11 mouse cellular contexts compared by ENCODE assay signal in the genomic region with DNA sequence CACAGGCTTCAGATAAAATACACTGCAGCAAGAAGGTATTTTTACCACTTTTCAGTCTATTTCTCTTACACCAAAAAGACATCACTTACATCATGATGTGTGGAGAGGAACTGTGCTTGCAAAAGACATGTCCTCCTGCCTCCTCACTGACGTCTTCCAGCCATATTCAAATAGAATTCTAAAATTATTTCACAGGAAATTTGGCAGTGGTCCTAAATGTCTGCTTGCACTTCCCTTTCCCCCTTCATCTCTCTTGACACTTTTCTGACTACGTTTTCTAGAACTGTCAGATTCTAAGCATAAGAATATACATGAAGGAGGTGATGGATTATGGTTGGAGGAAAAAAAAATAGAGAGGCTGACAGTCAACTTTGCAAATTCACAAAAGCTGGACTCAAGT. TPM values are rescaled to one million over a fixed set of nuclear protein-coding genes. Genes with fewer than 3 reads are reported as not detected.
DNase-seq lines count a peak whose midpoint lies in the region; ATAC-seq lines count a peak whose summit lies in the region.
"Had no signal": no experiment of that assay in that cellular context is flagged by ENCODE, and none has a peak within 500 bp of the region (broad histone marks: within the 10 kb centered on the region; RNA-seq: fewer than 3 reads in every experiment).

No protein-coding gene starts in this region.

- peak; percentile 83 for ATAC-seq in frontal cortex, adult (ENCODE audit: low TSS enrichment)
- no peak for ATAC-seq in midbrain, embryonic 13.5 days
- ATAC-seq in hindbrain, embryonic 14.5 days (ENCODE audit: low FRiP score) = no peak

- no peak overlapping the region for H3K4me2 ChIP-seq in midbrain, embryonic 13.5 days (replicated peaks)
- H3K4me2 ChIP-seq in hindbrain, embryonic 14.5 days (replicated peaks) = no peak overlapping the region
- H3K4me2 ChIP-seq: liver, embryonic 15.5 days had no signal

- peaks cover 11% of the 10 kb centered on the region; the same call in 1 of the 2 replicates for H3K36me3 ChIP-seq in midbrain, embryonic 13.5 days
- H3K36me3 ChIP-seq in midbrain, embryonic 10.5 days = peaks cover 18% of the 10 kb centered on the region
- H3K36me3 ChIP-seq in hindbrain, embryonic 14.5 days (replicated peaks; ENCODE audit: control insufficient read depth, insufficient read depth) = peaks cover 9% of the 10 kb centered on the region; the same call in 1 of the 2 replicates
- H3K36me3 ChIP-seq: liver, embryonic 15.5 days had no signal

- WGBS in midbrain, embryonic 13.5 days = 36% methylated on average over 2 of the region's 2 CpGs
- 58% methylated on average over 2 of the region's 2 CpGs for WGBS in midbrain, embryonic 10.5 days
- WGBS in hindbrain, embryonic 14.5 days = 24% methylated on average over 2 of the region's 2 CpGs

- peaks cover 67% of the 10 kb centered on the region for H3K4me1 ChIP-seq in midbrain, embryonic 13.5 days (replicated peaks)
- peaks cover 69% of the 10 kb centered on the region for H3K4me1 ChIP-seq in midbrain, embryonic 10.5 days
- peaks cover 51% of the 10 kb centered on the region for H3K4me1 ChIP-seq in hindbrain, embryonic 14.5 days (replicated peaks; ENCODE audit: control insufficient read depth, insufficient read depth, low read length)
- H3K4me1 ChIP-seq: liver, embryonic 15.5 days had no signal

- DNase-seq in frontal cortex, postnatal 10 days (ENCODE audit: low spot score in 2 of 2) = no peak
- no peak for DNase-seq in midbrain, embryonic 10.5 days (ENCODE audit: low spot score)
- no peak for DNase-seq in hindbrain, embryonic 14.5 days (ENCODE audit: low spot score)
- no peak for DNase-seq in urinary bladder, adult 18-20 months (ENCODE audit: low spot score in 2 of 2)
- no peak for DNase-seq in right cerebral cortex, postnatal 25 days
- DNase-seq in right cerebral cortex, postnatal 14 days = no peak
- DNase-seq: adrenal gland, postnatal 36 days; cerebellum, adult 8-10 months had no signal

- H3K27ac ChIP-seq in midbrain, embryonic 13.5 days = peak overlapping the region; percentile 58
- no peak overlapping the region for H3K27ac ChIP-seq in midbrain, embryonic 10.5 days (replicated peaks)
- peak overlapping the region; percentile 58 for H3K27ac ChIP-seq in hindbrain, embryonic 14.5 days
- H3K27ac ChIP-seq: liver, embryonic 15.5 days had no signal

- no peak overlapping the region for H3K4me3 ChIP-seq in midbrain, embryonic 13.5 days (replicated peaks)
- H3K4me3 ChIP-seq in midbrain, embryonic 10.5 days = no peak overlapping the region
- no peak overlapping the region for H3K4me3 ChIP-seq in hindbrain, embryonic 14.5 days (replicated peaks; ENCODE audit: low read length)
- H3K4me3 ChIP-seq: liver, embryonic 15.5 days had no signal

- peaks cover 20% of the 10 kb centered on the region for H3K27me3 ChIP-seq in midbrain, embryonic 13.5 days
- H3K27me3 ChIP-seq in midbrain, embryonic 10.5 days (ENCODE audit: low read depth, poor library complexity, severe bottlenecking) = peaks cover 92% of the 10 kb centered on the region
- no peaks in the 10 kb centered on the region for H3K27me3 ChIP-seq in hindbrain, embryonic 14.5 days (ENCODE audit: control insufficient read depth, insufficient read depth, low read length)
- H3K27me3 ChIP-seq: liver, embryonic 15.5 days had no signal

- H3K9ac ChIP-seq in midbrain, embryonic 13.5 days (replicated peaks) = no peak overlapping the region
- no peak overlapping the region for H3K9ac ChIP-seq in hindbrain, embryonic 14.5 days
- H3K9ac ChIP-seq: liver, embryonic 15.5 days had no signal

- no peaks in the 10 kb centered on the region for H3K9me3 ChIP-seq in midbrain, embryonic 13.5 days
- no peaks in the 10 kb centered on the region for H3K9me3 ChIP-seq in midbrain, embryonic 10.5 days (replicated peaks)
- H3K9me3 ChIP-seq in hindbrain, embryonic 14.5 days (ENCODE audit: control insufficient read depth, low read length) = no peaks in the 10 kb centered on the region
- H3K9me3 ChIP-seq: liver, embryonic 15.5 days had no signal

RNA-seq across cellular contexts. Expression of gene Ptn, which starts 33.0 kb away (rescaled TPM):
- polyA plus RNA-seq in midbrain, embryonic 13.5 days (2015; fragmentation: Nextera tagmentation; extraction: Ambion mirVana) = 499 and 584 TPM in 2 replicates
- 154 and 174 TPM in 2 replicates for polyA plus RNA-seq in midbrain, embryonic 10.5 days (2016; fragmentation: Nextera tagmentation; extraction: Ambion mirVana)
- 732 and 771 TPM in 2 replicates for polyA plus RNA-seq in hindbrain, embryonic 14.5 days (2014; fragmentation: Nextera tagmentation; extraction: Ambion mirVana)
